Mouse (Mus musculus): ENCODE measurements around the gene Tmem178. TPM values are rescaled to one million over a fixed set of nuclear protein-coding genes. Genes with fewer than 3 reads are reported as not detected.

The Tmem178 gene
- polyA plus RNA-seq, 1 experiment from 2014 or later: 4.3 TPM

DNA sequence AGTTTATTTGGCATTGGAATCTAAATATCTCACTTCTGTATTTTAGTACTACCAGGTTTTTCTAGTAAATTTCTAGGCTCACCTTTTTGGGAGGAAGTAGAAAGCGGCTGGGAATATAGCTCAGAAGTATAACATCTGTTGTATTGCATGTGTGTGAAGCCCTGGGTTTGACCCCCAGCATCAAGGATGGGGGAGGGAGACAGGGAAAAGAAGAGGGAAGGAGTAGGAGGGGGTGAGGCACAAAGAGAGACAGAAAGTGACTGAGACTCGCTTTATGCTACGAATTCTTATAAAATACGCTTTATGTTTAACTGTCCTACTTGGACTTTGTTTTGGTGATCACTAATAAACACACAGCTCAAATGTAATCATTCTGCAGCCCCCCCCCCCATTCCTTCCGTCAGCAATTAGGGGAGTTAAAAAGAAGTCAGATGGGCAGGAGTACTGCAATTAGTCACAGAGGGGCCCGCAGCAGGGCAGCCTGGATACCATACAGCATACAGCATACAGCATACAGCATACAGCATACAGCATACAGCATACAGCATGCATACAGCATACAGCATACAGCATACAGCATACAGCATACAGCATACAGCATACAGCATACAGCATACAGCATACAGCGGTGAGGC is 103.6 kb downstream of the Tmem178 start:
- peak; percentile 23 for DNase-seq (ENCODE audit: low spot score)
- H3K36me3 ChIP-seq (replicated peaks; ENCODE audit: control insufficient read depth, insufficient read depth, low read depth, low read length): no peaks in the 10 kb centered on the region; the same call in 1 of the 2 replicates

More for the DNA sequence above, 103.6 kb downstream of the Tmem178 start:
- Histone ChIP-seq H3K4me1 (ENCODE audit: control insufficient read depth, insufficient read depth, low read length) (no peaks in the 10 kb centered on the region), H3K9me3 (replicated peaks; ENCODE audit: control insufficient read depth, low read length) (no peaks in the 10 kb centered on the region), H3K27me3 (ENCODE audit: control insufficient read depth, insufficient read depth, low read length) (no peaks in the 10 kb centered on the region), H3K4me2 (ENCODE audit: low read depth, low read length) (no peak overlapping the region), H3K4me3 (ENCODE audit: low read depth, low read length) (no peak overlapping the region), H3K27ac (replicated peaks; ENCODE audit: low read depth, low read length) (no peak overlapping the region), H3K9ac (replicated peaks; ENCODE audit: low read length) (no peak overlapping the region)
- no peak for ATAC-seq (replicated peaks; ENCODE audit: insufficient number of reproducible peaks, low FRiP score, low TSS enrichment, low read depth)
- 63% methylated on average over 7 of the region's 7 CpGs for WGBS

Other genes with a start within 250 kb of the Tmem178 start
- gene Map4k3, start 216.1 kb upstream of the Tmem178 start, polyA plus RNA-seq (2014; fragmentation: Nextera tagmentation; extraction: Ambion mirVana): 30.6 and 33.0 TPM in 2 replicates
- gene Thumpd2, start 120.5 kb downstream of the Tmem178 start, polyA plus RNA-seq (2014; fragmentation: Nextera tagmentation; extraction: Ambion mirVana): 15.8 and 17.4 TPM in 2 replicates